In genomic region chr19:23274054-23274724, GRCm38 (mm10) we compare ENCODE assay signal across 8 mouse cellular contexts. TPM values are rescaled to one million over a fixed set of nuclear protein-coding genes. Genes with fewer than 3 reads are reported as not detected.
DNase-seq lines count a peak whose midpoint lies in the region; ATAC-seq and TF ChIP-seq lines count a peak whose summit lies in the region.

No protein-coding gene starts in this region.

- peak; percentile 24 for ATAC-seq in heart, embryonic 16.5 days (replicated peaks; ENCODE audit: extremely low read depth, insufficient read depth, low FRiP score)
- peak; percentile 3; the same call in 1 of the 2 replicates for ATAC-seq in hindbrain, embryonic 14.5 days (ENCODE audit: low FRiP score)
- ATAC-seq in midbrain, embryonic 13.5 days = peak; percentile 66

- intact Hi-C loops in heart, postnatal 14 days (cut with DNase I) = loop anchor here (10.0 kb wide), 1 partner anchor 251 kb away; no protein-coding TSS in a partner anchor

- 53% methylated on average over 4 of the region's 4 CpGs for WGBS in heart, embryonic 16.5 days
- 56% methylated on average over 4 of the region's 4 CpGs for WGBS in bone marrow, adult 2 months
- 54% methylated on average over 4 of the region's 4 CpGs for WGBS in hindbrain, embryonic 14.5 days
- 73% methylated on average over 3 of the region's 4 CpGs for WGBS in midbrain, embryonic 13.5 days

- H3K27ac ChIP-seq in heart, embryonic 16.5 days (ENCODE audit: low read length) = no peak overlapping the region
- peak overlapping the region; percentile 46; the same call in 1 of the 2 replicates for H3K27ac ChIP-seq in bone marrow, adult 2 months (ENCODE audit: control insufficient read depth, insufficient read depth, low read depth, low read length, poor library complexity)
- H3K27ac ChIP-seq in hindbrain, embryonic 14.5 days = 0 out of 2 replicates have a peak overlapping the region, but pooled peaks have one; percentile 47
- no peak overlapping the region for H3K27ac ChIP-seq in midbrain, embryonic 13.5 days

- no peak for TF ChIP-seq CTCF in bone marrow, adult 2 months (IDR thresholded peaks at IDR 0.05; ENCODE audit: control insufficient read depth, insufficient read depth, low read length)

- peak overlapping the region; percentile 99 for H3K4me3 ChIP-seq in heart, embryonic 16.5 days (ENCODE audit: low read length)
- H3K4me3 ChIP-seq in bone marrow, adult 2 months (replicated peaks; ENCODE audit: control insufficient read depth, low read depth, low read length) = peak overlapping the region; percentile 93
- peak overlapping the region; percentile 68 for H3K4me3 ChIP-seq in hindbrain, embryonic 14.5 days (replicated peaks; ENCODE audit: low read length)
- H3K4me3 ChIP-seq in midbrain, embryonic 13.5 days (replicated peaks) = peak overlapping the region; percentile 77

- DNase-seq in heart, postnatal 14 days = no peak
- no peak for DNase-seq in hindbrain, embryonic 14.5 days (ENCODE audit: low spot score)
- no peak for DNase-seq in frontal cortex, postnatal 14 days (ENCODE audit: low spot score in 2 of 2)
- no peak for DNase-seq in embryo, embryonic 10 days (ENCODE audit: low spot score)
- no peak for DNase-seq in B cell, adult 2 months

- TF ChIP-seq POLR2A in bone marrow, adult 2 months (IDR thresholded peaks at IDR 0.05; ENCODE audit: borderline replicate concordance, control insufficient read depth, low read depth, low read length) = no peak

- no peaks in the 10 kb centered on the region for H3K27me3 ChIP-seq in heart, embryonic 16.5 days (ENCODE audit: control insufficient read depth, insufficient read depth, low read length)
- H3K27me3 ChIP-seq in hindbrain, embryonic 14.5 days (ENCODE audit: control insufficient read depth, insufficient read depth, low read length) = no peaks in the 10 kb centered on the region
- H3K27me3 ChIP-seq in midbrain, embryonic 13.5 days = no peaks in the 10 kb centered on the region

- peak overlapping the region; percentile 82 for H3K4me2 ChIP-seq in heart, embryonic 16.5 days (ENCODE audit: low read depth, low read length)
- peak overlapping the region; percentile 67 for H3K4me2 ChIP-seq in hindbrain, embryonic 14.5 days (replicated peaks)
- H3K4me2 ChIP-seq in midbrain, embryonic 13.5 days (replicated peaks) = peak overlapping the region; percentile 57

- H3K9ac ChIP-seq in heart, embryonic 16.5 days (ENCODE audit: low read length) = peak overlapping the region; percentile 97; the same call in 1 of the 2 replicates
- peak overlapping the region; percentile 79; the same call in 1 of the 2 replicates for H3K9ac ChIP-seq in hindbrain, embryonic 14.5 days
- no peak overlapping the region; the same call in 1 of the 2 replicates for H3K9ac ChIP-seq in midbrain, embryonic 13.5 days (replicated peaks)

- no peaks in the 10 kb centered on the region for H3K36me3 ChIP-seq in heart, embryonic 16.5 days (ENCODE audit: control insufficient read depth, insufficient read depth)
- no peaks in the 10 kb centered on the region for H3K36me3 ChIP-seq in hindbrain, embryonic 14.5 days (replicated peaks; ENCODE audit: control insufficient read depth, insufficient read depth)
- no peaks in the 10 kb centered on the region for H3K36me3 ChIP-seq in midbrain, embryonic 13.5 days

- no peaks in the 10 kb centered on the region for H3K9me3 ChIP-seq in heart, embryonic 16.5 days (replicated peaks; ENCODE audit: control insufficient read depth, low read length)
- H3K9me3 ChIP-seq in hindbrain, embryonic 14.5 days (ENCODE audit: control insufficient read depth, low read length) = no peaks in the 10 kb centered on the region
- no peaks in the 10 kb centered on the region for H3K9me3 ChIP-seq in midbrain, embryonic 13.5 days

- H3K4me1 ChIP-seq in heart, embryonic 16.5 days (ENCODE audit: control insufficient read depth, insufficient read depth, low read length) = peaks cover 13% of the 10 kb centered on the region
- no peaks in the 10 kb centered on the region; the same call in 1 of the 2 replicates for H3K4me1 ChIP-seq in bone marrow, adult 2 months (ENCODE audit: control insufficient read depth, insufficient read depth, low read length)
- peaks cover 10% of the 10 kb centered on the region for H3K4me1 ChIP-seq in hindbrain, embryonic 14.5 days (replicated peaks; ENCODE audit: control insufficient read depth, insufficient read depth, low read length)
- H3K4me1 ChIP-seq in midbrain, embryonic 13.5 days (replicated peaks) = peaks cover 15% of the 10 kb centered on the region

RNA-seq across cellular contexts. Expression of gene Smc5, which starts 0.5 kb away (rescaled TPM):
- polyA plus RNA-seq in heart, embryonic 16.5 days (2015; fragmentation: Nextera tagmentation; extraction: Ambion mirVana) = 21.7 and 24.1 TPM in 2 replicates
- 10 to 100 TPM; 20.6 to 23.9 TPM for total RNA-seq in heart, postnatal 14 days (2021)
- 29.8 and 36.0 TPM in 2 replicates for polyA plus RNA-seq in bone marrow, adult 2 months (2011; ENCODE audit: insufficient read depth, insufficient read length, low replicate concordance, missing spikeins)
- 26.8 and 28.9 TPM in 2 replicates for polyA plus RNA-seq in hindbrain, embryonic 14.5 days (2014; fragmentation: Nextera tagmentation; extraction: Ambion mirVana)
- polyA plus RNA-seq in midbrain, embryonic 13.5 days (2015; fragmentation: Nextera tagmentation; extraction: Ambion mirVana) = 34.1 and 34.5 TPM in 2 replicates

Comparison
In these comparisons a context has a peak if more than half of its experiments do, and no peak if none do; other contexts are left out.
1. ATAC-seq: peak in every context shown above with its lines; median percentile 66 in midbrain, embryonic 13.5 days; 24 in heart, embryonic 16.5 days; 3 in hindbrain, embryonic 14.5 days.
2. H3K27ac ChIP-seq: peak in bone marrow, adult 2 months (single experiment) and hindbrain, embryonic 14.5 days (single experiment); none in heart, embryonic 16.5 days (single experiment) and midbrain, embryonic 13.5 days (single experiment).
3. Peak in every context shown above with its lines, with median percentiles within 50 percentile points of each other: H3K4me2 ChIP-seq and H3K4me3 ChIP-seq.